Mouse (Mus musculus) erythroblast, embryonic 14.5 days (primary cell): Measurements from ENCODE around the gene Spata16.

Source experiments
- GATA1 ChIP-seq: IDR thresholded peaks from 2 replicates; pipeline ENCODE4 v1.6.1; 2012; ENCODE audit warnings: low read length, inconsistent platforms, mixed read lengths
- TAL1 ChIP-seq: IDR thresholded peaks from 3 replicates; pipeline ENCODE4 v1.6.1; 2012; ENCODE audit warnings: low read length, inconsistent platforms, mixed read lengths

GRCm38 (mm10) chr3:26793334-26794101 lies 156.1 kb downstream of the Spata16 start:
- no peak for TF ChIP-seq GATA1
- TF ChIP-seq TAL1: no peak
